Mouse (Mus musculus) embryonic facial prominence, embryonic 11.5 days (tissue): ENCODE data around the gene Sf3b1. TPM values are rescaled to one million over a fixed set of nuclear protein-coding genes. Genes with fewer than 3 reads are reported as not detected.

Experiments
- ATAC-seq: fragments of 200-750 bp; cut with Nextera tagmentation; replicated peaks from 2 replicates; pipeline ENCODE4 v1.8.0; 2017; ENCODE audit warnings: low read depth; ENCODE audit not compliant: insufficient number of reproducible peaks, low FRiP score, low TSS enrichment
- DNase-seq: peaks from one replicate; pipeline ENCODE4 v3.0.0-alpha.2; 2015; ENCODE audit warnings: low spot score
- H3K27ac ChIP-seq: fragments of 300-500 bp; sonication (generic); replicated peaks from 2 replicates; pipeline ENCODE4 v1.5.1; 2014; ENCODE audit warnings: mild to moderate bottlenecking, low read depth, low read length, control low read depth
- H3K27me3 ChIP-seq: fragments of 300-500 bp; sonication (generic); 2 replicates; pipeline ENCODE4 v1.6.1; 2014; ENCODE audit warnings: mild to moderate bottlenecking, low read length, moderate library complexity, mixed read lengths; ENCODE audit not compliant: control insufficient read depth, insufficient read depth
- H3K36me3 ChIP-seq: fragments of 300-500 bp; sonication (generic); replicated peaks from 2 replicates; pipeline ENCODE4 v1.6.1; 2014; ENCODE audit warnings: low read depth, mild to moderate bottlenecking, low read length, moderate library complexity, mixed read lengths; ENCODE audit not compliant: control insufficient read depth, insufficient read depth
- H3K4me1 ChIP-seq: fragments of 300-500 bp; sonication (generic); 2 replicates; pipeline ENCODE4 v1.6.1; 2014; ENCODE audit warnings: low read length, mixed read lengths; ENCODE audit not compliant: control insufficient read depth, insufficient read depth
- H3K4me2 ChIP-seq: fragments of 300-500 bp; sonication (generic); 2 replicates; pipeline ENCODE4 v1.6.1; 2014; ENCODE audit warnings: low read depth, mild to moderate bottlenecking, control low read depth, low read length, moderate library complexity
- H3K4me3 ChIP-seq: fragments of 300-500 bp; sonication (generic); 2 replicates; pipeline ENCODE4 v1.5.1; 2014; ENCODE audit warnings: low read depth, low read length, control low read depth
- H3K9ac ChIP-seq: fragments of 300-500 bp; sonication (generic); replicated peaks from 2 replicates; pipeline ENCODE4 v1.6.1; 2014; ENCODE audit warnings: mild to moderate bottlenecking, control low read depth, low read length
- H3K9me3 ChIP-seq: fragments of 300-500 bp; sonication (generic); replicated peaks from 2 replicates; pipeline ENCODE4 v1.6.1; 2016; ENCODE audit warnings: mild to moderate bottlenecking, low read length, inconsistent platforms, mixed read lengths; ENCODE audit not compliant: control insufficient read depth
- WGBS: fragments of 180-500 bp; shearing (Covaris S2); extraction: QIAGEN DNeasy Blood & Tissue Kit; methylation state at CpG from one replicate; pipeline ENCODE4 v1.1.7; 2014; 5-methylcytosine and 5-hydroxymethylcytosine counted together
- polyA plus RNA-seq: library from polyadenylated mRNA; unstranded; fragments of >200 nt; fragmentation: Nextera tagmentation; extraction: Ambion mirVana; gene quantifications from 2 replicates; pipeline ENCODE4 v1.2.1, GENCODE M21; 2014

The Sf3b1 gene
- polyA plus RNA-seq, 1 experiment from 2014 or later, result 398 TPM

DNA sequence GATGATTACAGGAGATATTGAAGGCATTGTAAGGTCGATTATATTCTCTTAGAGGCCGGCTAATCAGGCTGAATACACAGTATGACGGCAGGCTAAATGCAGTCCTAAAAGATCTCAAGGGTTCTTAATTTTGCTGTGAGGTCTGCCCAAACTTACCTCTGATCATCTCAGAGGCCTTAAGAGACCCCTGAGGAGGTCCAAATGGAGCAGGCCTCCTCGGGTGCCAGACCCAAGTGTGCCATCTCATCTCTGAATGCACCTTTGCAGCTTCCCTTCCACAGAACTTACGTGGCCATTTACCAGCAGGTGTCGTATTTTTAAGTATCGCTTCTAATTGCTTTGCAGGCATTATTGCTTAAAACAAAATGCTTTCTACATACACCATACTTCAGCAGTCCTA is 43.1 kb downstream of the Sf3b1 start:
- ATAC-seq (no peak), DNase-seq (no peak)
- WGBS, result 93% methylated on average over 7 of the region's 7 CpGs
- H3K36me3 ChIP-seq, result no peaks in the 10 kb centered on the region
- H3K4me2 ChIP-seq, result no peak overlapping the region
- H3K27me3 ChIP-seq, result no peaks in the 10 kb centered on the region
- H3K9me3 ChIP-seq, result no peaks in the 10 kb centered on the region
- H3K4me1 ChIP-seq, result no peaks in the 10 kb centered on the region
- no peak overlapping the region for H3K4me3 ChIP-seq
- H3K9ac ChIP-seq, result no peak overlapping the region
- H3K27ac ChIP-seq, result no peak overlapping the region

- no peak overlapping the region for H3K9ac ChIP-seq
- no peaks in the 10 kb centered on the region for H3K4me1 ChIP-seq
- no peak; the same call in 1 of the 2 replicates for ATAC-seq
- no peak overlapping the region for H3K27ac ChIP-seq
- no peak for DNase-seq
- H3K9me3 ChIP-seq, result no peaks in the 10 kb centered on the region
- no peaks in the 10 kb centered on the region for H3K36me3 ChIP-seq
- WGBS, result 63% methylated on average over 3 of the region's 3 CpGs
- no peaks in the 10 kb centered on the region for H3K27me3 ChIP-seq
- no peak overlapping the region for H3K4me2 ChIP-seq
- H3K4me3 ChIP-seq, result no peak overlapping the region
These were observed 43.9 kb downstream of the Sf3b1 start for GRCm38 (mm10) chr1:54983339-54983738.

GRCm38 (mm10) chr1:54982636-54983035 is 44.6 kb downstream of the Sf3b1 start:
- WGBS, result 92% methylated on average over 3 of the region's 3 CpGs
- H3K9ac ChIP-seq, result no peak overlapping the region

DNA sequence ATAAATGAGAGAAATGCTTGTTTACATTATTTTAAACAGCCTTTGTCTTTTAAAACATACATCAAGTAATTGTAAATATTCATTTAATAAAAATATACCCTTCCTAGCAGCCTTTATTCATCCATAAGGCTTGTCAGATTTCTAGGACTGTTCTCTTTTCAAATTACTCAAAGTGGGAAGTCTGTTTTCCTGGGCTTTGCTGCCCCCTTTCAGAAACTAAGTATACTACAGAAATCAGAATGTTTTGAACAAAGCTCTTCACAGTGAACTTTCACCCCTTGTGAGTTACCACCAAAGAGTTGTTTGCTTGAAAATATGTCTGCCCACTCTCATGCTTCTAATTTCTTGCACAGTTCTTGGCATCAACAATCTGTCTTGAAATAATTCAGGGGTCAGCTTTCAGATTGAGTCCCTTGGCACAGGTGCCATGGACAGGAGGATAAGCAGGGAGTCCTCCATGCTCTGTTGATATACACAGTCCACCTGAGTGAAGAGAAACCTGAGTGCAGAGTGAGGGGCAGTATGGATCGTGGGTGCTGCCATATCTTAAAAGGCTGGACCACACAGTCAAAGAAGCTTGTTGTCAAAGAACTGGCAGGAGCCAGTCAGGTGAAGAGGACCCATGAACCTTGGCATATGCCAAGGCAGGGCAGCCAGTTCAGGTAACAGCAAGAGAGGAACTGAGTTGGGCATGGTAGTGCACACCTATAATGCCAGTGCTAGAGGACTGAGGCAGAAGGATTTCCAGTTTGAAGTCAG is 47.9 kb downstream of the Sf3b1 start:
- 52% methylated on average over 1 of the region's 1 CpGs for WGBS
- Histone ChIP-seq H3K36me3 (no peaks in the 10 kb centered on the region), H3K27ac (no peak overlapping the region), H3K27me3 (no peaks in the 10 kb centered on the region), H3K4me3 (no peak overlapping the region), H3K9ac (no peak overlapping the region), H3K4me1 (no peaks in the 10 kb centered on the region), H3K9me3 (no peaks in the 10 kb centered on the region), H3K4me2 (no peak overlapping the region)
- ATAC-seq (peak; percentile 54; the same call in 1 of the 2 replicates), DNase-seq (peak; percentile 64)

More at GRCm38 (mm10) chr1:54982636-54983035, 44.6 kb downstream of the Sf3b1 start:
- Histone ChIP-seq H3K4me3 (no peak overlapping the region), H3K4me2 (no peak overlapping the region), H3K27ac (no peak overlapping the region), H3K4me1 (no peaks in the 10 kb centered on the region), H3K27me3 (no peaks in the 10 kb centered on the region), H3K9me3 (no peaks in the 10 kb centered on the region), H3K36me3 (no peaks in the 10 kb centered on the region)
- ATAC-seq (no peak), DNase-seq (no peak)

DNA sequence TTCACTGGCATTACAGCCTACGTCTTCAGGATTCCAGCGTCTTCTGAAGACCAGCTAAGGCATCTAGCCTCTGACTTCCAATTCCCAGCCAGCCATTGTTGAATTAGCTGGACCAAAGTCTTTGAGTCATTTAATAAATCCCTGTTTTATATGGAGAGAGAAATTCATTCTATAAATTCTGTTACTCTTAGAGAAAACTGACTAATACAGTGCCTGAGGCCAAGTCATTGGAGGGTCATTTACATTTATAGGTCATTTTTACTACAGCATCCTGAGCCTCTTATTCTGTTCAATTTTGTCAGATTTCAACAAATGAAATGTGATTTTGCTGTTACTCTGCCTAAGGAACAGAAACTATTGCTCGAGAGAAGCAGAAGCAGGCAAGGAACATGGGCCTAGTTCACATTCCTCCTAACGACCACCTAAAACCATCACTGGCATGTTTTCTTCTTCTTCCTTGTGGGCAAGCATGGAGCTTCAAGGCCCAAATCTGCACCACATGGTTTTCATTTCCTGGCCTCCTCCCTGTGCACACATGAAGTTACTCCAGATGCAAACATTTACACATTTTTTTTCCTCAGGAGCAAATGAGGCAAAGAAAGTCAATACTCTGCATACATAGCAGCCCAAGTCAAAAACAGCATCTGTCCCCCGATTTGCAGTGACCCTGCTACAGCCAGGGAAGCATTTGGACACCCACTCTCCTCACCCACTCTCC is 55.4 kb downstream of the Sf3b1 start:
- Histone ChIP-seq H3K9ac (no peak overlapping the region), H3K36me3 (no peaks in the 10 kb centered on the region), H3K27me3 (no peaks in the 10 kb centered on the region), H3K27ac (peak overlapping the region; percentile 56; the same call in 1 of the 2 replicates), H3K4me2 (no peak overlapping the region), H3K4me3 (no peak overlapping the region), H3K9me3 (no peaks in the 10 kb centered on the region), H3K4me1 (no peaks in the 10 kb centered on the region)
- 54% methylated on average over 5 of the region's 5 CpGs for WGBS
- ATAC-seq (no peak), DNase-seq (peak; percentile 87)

- H3K4me2 ChIP-seq, result no peak overlapping the region
- no peaks in the 10 kb centered on the region for H3K36me3 ChIP-seq
- no peak overlapping the region for H3K4me3 ChIP-seq
- ATAC-seq (no peak), DNase-seq (no peak)
- H3K27ac ChIP-seq, result no peak overlapping the region
- no peaks in the 10 kb centered on the region for H3K27me3 ChIP-seq
- H3K4me1 ChIP-seq, result no peaks in the 10 kb centered on the region
- H3K9ac ChIP-seq, result no peak overlapping the region
- H3K9me3 ChIP-seq, result no peaks in the 10 kb centered on the region
- WGBS, result 81% methylated on average over 3 of the region's 3 CpGs
These were observed 60.4 kb downstream of the Sf3b1 start for GRCm38 (mm10) chr1:54966858-54967257.

DNA sequence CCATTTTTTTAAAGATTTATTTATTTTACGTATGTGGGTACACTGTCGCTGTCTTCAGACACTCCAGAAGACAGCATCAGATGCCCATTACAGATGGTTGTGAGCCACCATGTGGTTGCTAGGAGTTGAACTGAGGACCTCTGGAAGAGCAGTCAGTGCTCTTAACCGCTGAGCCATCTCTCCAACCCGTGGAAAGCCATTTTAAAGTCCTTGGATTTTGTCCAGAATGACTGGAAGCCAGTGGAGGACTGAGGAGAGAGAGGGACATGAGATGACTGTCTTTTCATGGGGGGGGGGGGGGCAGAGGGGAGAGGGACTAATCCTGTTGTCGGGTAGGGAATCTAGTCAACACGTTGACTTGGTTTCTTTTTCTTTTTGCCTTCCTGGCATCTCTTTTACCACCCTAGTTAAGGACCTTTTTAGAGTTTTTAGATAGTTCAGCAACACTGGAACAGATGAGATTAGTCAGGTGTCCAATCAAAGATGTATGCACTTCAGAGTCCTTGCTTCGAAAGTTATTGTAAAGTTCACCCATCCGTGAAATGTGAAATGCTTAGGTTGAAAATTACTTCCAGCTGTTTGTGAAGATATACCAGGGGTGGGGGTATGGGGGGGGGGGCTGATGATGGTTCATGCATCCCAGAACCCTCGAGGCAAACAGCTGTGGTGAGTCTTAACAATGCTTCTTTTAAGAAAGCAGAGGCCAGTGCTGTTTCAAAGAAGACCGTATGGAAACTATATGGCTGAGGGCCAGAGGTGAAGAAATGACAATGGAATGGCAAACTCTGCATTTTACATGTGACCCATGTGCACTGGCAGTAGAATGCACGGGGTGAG is 61.9 kb downstream of the Sf3b1 start:
- peak; percentile 41; the same call in 1 of the 2 replicates for ATAC-seq
- H3K36me3 ChIP-seq, result no peaks in the 10 kb centered on the region
- DNase-seq, result peak; percentile 85

More for the DNA sequence above, 61.9 kb downstream of the Sf3b1 start:
- WGBS, result 37% methylated on average over 11 of the region's 11 CpGs
- peak overlapping the region; percentile 35; the same call in 1 of the 2 replicates for H3K27ac ChIP-seq
- H3K9ac ChIP-seq, result no peak overlapping the region
- H3K4me3 ChIP-seq, result no peak overlapping the region
- no peak overlapping the region for H3K4me2 ChIP-seq
- no peaks in the 10 kb centered on the region for H3K9me3 ChIP-seq
- peaks cover 2% of the 10 kb centered on the region; the same call in 1 of the 2 replicates for H3K4me1 ChIP-seq
- H3K27me3 ChIP-seq, result no peaks in the 10 kb centered on the region
